Mouse (Mus musculus) megakaryocyte-erythroid progenitor cell, adult 5-6 weeks (primary cell): ENCODE measurements at regions not wholly inside any gene's neighbourhood (a gene's known extent, or its start where the extent isn't known, plus 50 kb on each side); places are given as distances from the start of the nearest gene placed in this dataset.
"Not testable (repeated sequence)": the region's sequence is repeated elsewhere in the genome, so short reads cannot be mapped to it uniquely, and the experiment has no call there.

Source experiments
- ATAC-seq: replicated peaks from 2 replicates; pipeline ENCODE4 v1.8.0; 2016; ENCODE audit warnings: mild to moderate bottlenecking, inconsistent platforms; ENCODE audit not compliant: severe bottlenecking, poor library complexity, low FRiP score, low TSS enrichment

- no peak for ATAC-seq
Measured at GRCm38 (mm10) chr6:4149663-4150062, 62.9 kb upstream of the Bet1 start.

GRCm38 (mm10) chr6:4158293-4158692, 71.5 kb upstream of the Bet1 start:
- no peak for ATAC-seq

GRCm38 (mm10) chr6:4163733-4164132, 77.0 kb upstream of the Bet1 start:
- no peak for ATAC-seq

GRCm38 (mm10) chr6:4167112-4167511, 80.3 kb upstream of the Bet1 start:
- no peak for ATAC-seq

GRCm38 (mm10) chr6:4167757-4168156, 81.0 kb upstream of the Bet1 start:
- no peak for ATAC-seq

DNA sequence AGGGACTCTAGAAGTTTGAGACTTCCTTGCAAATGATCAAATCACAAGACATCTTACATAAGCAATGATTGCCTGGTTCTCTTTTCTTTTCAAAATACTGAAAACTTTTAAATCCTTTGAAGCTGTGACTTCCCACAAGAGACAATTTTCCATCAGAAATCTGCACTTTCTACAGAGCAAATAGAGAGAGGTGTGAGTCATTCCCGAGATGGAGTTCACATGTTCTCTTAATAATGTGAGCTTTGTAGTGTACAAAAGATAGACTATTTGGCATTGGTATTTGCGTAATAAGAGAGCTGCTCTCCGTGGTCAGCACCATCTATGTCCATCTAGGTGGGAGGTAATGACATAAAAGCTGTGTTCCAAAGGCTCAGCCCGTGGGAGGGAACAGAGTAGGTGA, 84.8 kb upstream of the Bet1 start:
- ATAC-seq = no peak

DNA sequence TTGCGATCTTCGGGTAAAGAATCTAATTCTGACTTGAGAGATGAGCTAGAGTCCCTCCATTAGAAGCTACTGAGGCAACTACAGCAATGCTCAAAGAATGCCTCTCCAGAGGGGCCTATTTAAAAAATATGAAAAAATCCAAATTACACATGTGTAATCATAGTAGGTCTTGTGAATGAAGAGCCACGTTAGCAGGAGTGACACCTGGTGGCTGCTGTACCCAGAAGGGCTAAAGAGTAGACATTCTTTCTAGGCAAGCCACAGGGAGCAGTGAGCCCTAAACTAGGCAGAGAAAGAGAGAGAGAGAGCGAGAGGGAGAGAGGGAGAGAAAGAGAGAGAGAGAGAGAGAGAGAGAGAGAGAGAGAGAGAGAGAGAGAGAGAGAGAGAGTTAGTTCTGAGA, 100.9 kb upstream of the Bet1 start:
- ATAC-seq = no peak

DNA sequence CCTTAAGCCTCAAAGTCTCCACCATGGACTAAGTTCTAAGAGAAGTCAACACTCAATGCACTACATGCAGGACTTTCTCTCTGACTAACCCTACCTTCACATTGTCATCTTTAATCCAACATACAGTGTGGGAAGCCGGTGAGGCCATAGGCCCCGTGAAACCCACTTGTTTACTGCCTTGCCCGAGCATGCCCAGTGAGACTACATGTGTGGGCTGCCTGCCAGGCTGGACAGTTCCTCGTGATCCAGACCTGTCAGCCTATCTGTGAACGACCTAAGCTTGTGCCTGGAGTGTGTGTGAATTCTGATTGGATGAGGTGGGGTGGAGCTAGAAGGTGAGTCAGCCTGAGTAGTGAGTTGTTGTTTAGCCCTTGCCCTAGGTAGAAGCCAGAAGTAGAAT, 104.2 kb upstream of the Bet1 start:
- not testable (repeated sequence) for ATAC-seq

GRCm38 (mm10) chr6:4193286-4193685, 106.5 kb upstream of the Bet1 start:
- no peak for ATAC-seq

- ATAC-seq = no peak
Measured at GRCm38 (mm10) chr6:4201176-4201575, 114.4 kb upstream of the Bet1 start.

- ATAC-seq = no peak
Measured at GRCm38 (mm10) chr6:4205681-4206080, 118.9 kb upstream of the Bet1 start.

GRCm38 (mm10) chr6:4245265-4246112, 158.7 kb upstream of the Bet1 start:
- ATAC-seq = no peak

GRCm38 (mm10) chr6:4246113-4246419, 159.3 kb upstream of the Bet1 start:
- ATAC-seq = no peak

GRCm38 (mm10) chr6:4276607-4277006, 189.8 kb upstream of the Bet1 start:
- ATAC-seq = no peak

GRCm38 (mm10) chr6:4277245-4277890, 190.6 kb upstream of the Bet1 start:
- ATAC-seq = no peak

- ATAC-seq = no peak
Measured at GRCm38 (mm10) chr6:4291380-4291779, 204.6 kb upstream of the Bet1 start.

GRCm38 (mm10) chr6:4303410-4303809, 201.2 kb upstream of the Col1a2 start:
- ATAC-seq = not testable (repeated sequence)

DNA sequence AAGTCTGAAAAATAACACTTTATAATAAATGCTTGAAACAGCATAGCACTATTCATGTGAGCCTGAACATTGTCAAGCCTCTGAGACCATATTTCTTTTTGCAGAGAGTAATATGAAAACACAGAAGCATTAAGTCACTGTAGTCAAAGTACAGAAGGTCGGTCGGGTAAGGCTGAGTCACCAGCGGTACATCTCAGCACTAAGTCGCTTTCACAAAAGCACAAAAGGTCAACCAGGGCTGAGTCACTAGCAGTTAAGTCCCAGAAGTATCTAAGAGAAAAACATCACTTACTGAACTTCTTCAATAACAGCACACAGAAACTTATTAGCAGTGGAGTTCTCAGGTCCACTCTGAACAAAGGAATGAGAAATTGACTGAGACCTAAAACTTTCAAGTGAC, 154.7 kb upstream of the Col1a2 start:
- no peak for ATAC-seq

DNA sequence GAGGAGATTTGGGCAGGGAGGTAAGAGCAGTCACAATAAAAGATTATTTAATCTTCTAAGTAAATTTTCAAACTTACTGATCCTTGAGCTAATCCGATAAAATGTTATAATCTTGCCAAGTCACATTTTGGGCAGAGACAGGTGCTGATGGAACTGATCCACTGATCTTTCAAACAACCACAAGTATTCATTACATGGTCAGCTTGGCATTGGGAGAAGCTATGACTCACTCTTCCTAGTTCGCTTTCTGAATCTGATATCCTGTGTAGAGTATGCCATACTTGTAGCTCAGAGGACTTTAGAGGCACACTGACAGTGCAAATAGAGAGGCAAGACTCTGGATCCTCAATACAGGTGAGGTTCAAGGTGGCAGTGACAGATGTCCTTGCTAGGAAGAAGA, 142.4 kb upstream of the Col1a2 start:
- no peak for ATAC-seq

DNA sequence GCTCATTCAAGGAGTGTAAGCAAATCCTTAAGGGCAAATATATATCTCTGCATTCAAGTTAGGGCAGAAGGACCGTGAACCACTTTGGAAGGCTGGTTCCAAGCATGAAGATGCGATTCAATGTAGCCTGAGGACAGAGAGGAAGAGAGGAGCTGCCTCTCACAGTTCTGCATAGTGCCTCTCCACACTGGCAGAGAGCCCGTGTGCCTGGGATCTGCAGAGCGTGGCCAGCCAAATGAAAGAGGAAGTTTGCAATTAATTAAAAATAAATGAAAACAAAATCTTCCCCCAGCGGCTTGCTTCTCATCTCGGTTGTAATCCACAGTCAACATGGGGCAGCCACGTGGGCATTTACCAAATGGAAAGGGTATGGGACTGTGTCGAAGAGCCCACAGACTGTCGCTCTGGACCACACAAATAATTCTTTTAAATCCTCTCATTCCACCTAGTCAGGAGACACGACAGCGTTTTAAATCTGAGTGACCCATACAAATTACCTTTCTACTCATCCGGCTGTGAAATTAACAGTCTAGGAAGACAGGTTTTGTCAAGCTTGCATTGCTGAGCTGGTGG, 129.1 kb upstream of the Col1a2 start:
- no peak for ATAC-seq

DNA sequence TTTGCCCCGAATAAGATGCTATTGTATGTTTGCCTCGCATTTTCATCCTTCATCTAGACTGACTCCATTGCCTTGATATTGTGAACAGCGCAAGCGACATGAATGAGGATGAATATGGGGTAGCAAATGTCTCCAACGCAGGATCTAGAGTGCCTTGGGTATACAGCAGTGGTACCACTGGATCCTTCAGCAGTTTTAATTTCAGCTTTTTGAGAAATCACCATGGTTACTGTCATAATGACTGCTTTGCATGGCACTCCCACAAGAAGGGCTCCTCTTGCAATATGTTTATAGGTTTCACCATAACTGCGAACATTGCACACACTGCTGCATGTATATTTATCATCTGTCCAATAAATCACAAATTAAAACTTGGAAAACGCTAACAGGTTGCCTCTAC, 107.8 kb upstream of the Col1a2 start:
- no peak for ATAC-seq
